Mouse (Mus musculus) hindbrain, embryonic 16.5 days (tissue): ENCODE measurements at regions not wholly inside any gene's neighbourhood (a gene's known extent, or its start where the extent isn't known, plus 50 kb on each side); places are given as distances from the start of the nearest gene placed in this dataset.

Experiments used
- ATAC-seq: fragments of 200-750 bp; cut with Nextera tagmentation; 2 replicates; pipeline ENCODE4 v1.8.0; 2017; ENCODE audit warnings: moderate TSS enrichment, moderate library complexity
- H3K27ac ChIP-seq: fragments of 300-500 bp; sonication (generic); 2 replicates; pipeline ENCODE4 v1.5.1; 2014; ENCODE audit warnings: low read depth, mild to moderate bottlenecking, control low read depth, low read length, moderate library complexity
- H3K27me3 ChIP-seq: fragments of 300-500 bp; sonication (generic); replicated peaks from 2 replicates; pipeline ENCODE4 v1.6.1; 2014; ENCODE audit warnings: low read length; ENCODE audit not compliant: control insufficient read depth, insufficient read depth
- H3K36me3 ChIP-seq: fragments of 300-500 bp; sonication (generic); 2 replicates; pipeline ENCODE4 v1.6.1; 2014; ENCODE audit warnings: mild to moderate bottlenecking, low read length, moderate library complexity, mixed read lengths; ENCODE audit not compliant: control insufficient read depth, insufficient read depth
- H3K4me1 ChIP-seq: fragments of 300-500 bp; sonication (generic); 2 replicates; pipeline ENCODE4 v1.6.1; 2014; ENCODE audit warnings: low read depth, low read length; ENCODE audit not compliant: control insufficient read depth, insufficient read depth
- H3K4me2 ChIP-seq: fragments of 300-500 bp; sonication (generic); 2 replicates; pipeline ENCODE4 v1.6.1; 2014; ENCODE audit warnings: mild to moderate bottlenecking, low read length, control low read depth, moderate library complexity
- H3K4me3 ChIP-seq: fragments of 300-500 bp; sonication (generic); 2 replicates; pipeline ENCODE4 v1.5.1; 2014; ENCODE audit warnings: mild to moderate bottlenecking, low read length, control low read depth, moderate library complexity
- H3K9ac ChIP-seq: fragments of 300-500 bp; sonication (generic); 2 replicates; pipeline ENCODE4 v1.6.1; 2014; ENCODE audit warnings: low read depth, mild to moderate bottlenecking, control low read depth, low read length, moderate library complexity
- H3K9me3 ChIP-seq: fragments of 300-500 bp; sonication (generic); 2 replicates; pipeline ENCODE4 v1.6.1; 2014; ENCODE audit warnings: mild to moderate bottlenecking, low read length, moderate library complexity; ENCODE audit not compliant: control insufficient read depth
- WGBS: fragments of 180-500 bp; shearing (Covaris S2); extraction: QIAGEN DNeasy Blood & Tissue Kit; methylation state at CpG from one replicate; pipeline ENCODE4 v1.1.7; 2014; 5-methylcytosine and 5-hydroxymethylcytosine counted together

GRCm38 (mm10) chr11:63465941-63466340 is 337.2 kb downstream of the Pmp22 start:
- H3K9ac ChIP-seq, result no peak overlapping the region
- H3K4me2 ChIP-seq, result no peak overlapping the region
- ATAC-seq, result no peak
- 81% methylated on average over 6 of the region's 6 CpGs for WGBS
- H3K4me3 ChIP-seq, result no peak overlapping the region
- H3K4me1 ChIP-seq, result 0 out of 2 replicates have a peak, but pooled peaks cover 2% of the 10 kb centered on the region
- no peaks in the 10 kb centered on the region for H3K27me3 ChIP-seq
- no peak overlapping the region for H3K27ac ChIP-seq
- no peaks in the 10 kb centered on the region for H3K36me3 ChIP-seq
- H3K9me3 ChIP-seq, result no peaks in the 10 kb centered on the region

- Histone ChIP-seq H3K9me3 (no peaks in the 10 kb centered on the region), H3K36me3 (no peaks in the 10 kb centered on the region), H3K4me2 (no peak overlapping the region), H3K27me3 (no peaks in the 10 kb centered on the region), H3K9ac (no peak overlapping the region), H3K27ac (no peak overlapping the region), H3K4me3 (no peak overlapping the region), H3K4me1 (0 out of 2 replicates have a peak, but pooled peaks cover 2% of the 10 kb centered on the region)
- ATAC-seq, result no peak
- WGBS, result 93% methylated on average over 2 of the region's 2 CpGs
These were observed 337.8 kb downstream of the Pmp22 start for GRCm38 (mm10) chr11:63466541-63466940.

GRCm38 (mm10) chr11:63474831-63475230 is 346.0 kb downstream of the Pmp22 start:
- H3K4me2 ChIP-seq, result no peak overlapping the region
- 97% methylated on average over 15 of the region's 15 CpGs for WGBS

GRCm38 (mm10) chr11:63481676-63482310 is 353.0 kb downstream of the Pmp22 start:
- Histone ChIP-seq H3K27ac (no peak overlapping the region), H3K4me1 (peaks cover 2% of the 10 kb centered on the region; the same call in 1 of the 2 replicates)
- no peak for ATAC-seq

More at GRCm38 (mm10) chr11:63474831-63475230, 346.0 kb downstream of the Pmp22 start:
- Histone ChIP-seq H3K36me3 (no peaks in the 10 kb centered on the region), H3K27ac (no peak overlapping the region), H3K9me3 (no peaks in the 10 kb centered on the region), H3K27me3 (no peaks in the 10 kb centered on the region), H3K9ac (no peak overlapping the region), H3K4me1 (no peaks in the 10 kb centered on the region), H3K4me3 (no peak overlapping the region)
- ATAC-seq, result no peak

GRCm38 (mm10) chr11:63482593-63482992 is 353.8 kb downstream of the Pmp22 start:
- 29% methylated on average over 6 of the region's 6 CpGs for WGBS
- Histone ChIP-seq H3K9me3 (0 out of 2 replicates have a peak, but pooled peaks cover 2% of the 10 kb centered on the region), H3K36me3 (no peaks in the 10 kb centered on the region), H3K27ac (no peak overlapping the region), H3K4me1 (peaks cover 2% of the 10 kb centered on the region; the same call in 1 of the 2 replicates), H3K4me2 (no peak overlapping the region), H3K27me3 (no peaks in the 10 kb centered on the region), H3K4me3 (no peak overlapping the region), H3K9ac (no peak overlapping the region)
- ATAC-seq, result no peak

More at GRCm38 (mm10) chr11:63481676-63482310, 353.0 kb downstream of the Pmp22 start:
- 81% methylated on average over 7 of the region's 7 CpGs for WGBS
- Histone ChIP-seq H3K9ac (no peak overlapping the region), H3K27me3 (no peaks in the 10 kb centered on the region), H3K9me3 (0 out of 2 replicates have a peak, but pooled peaks cover 2% of the 10 kb centered on the region), H3K36me3 (no peaks in the 10 kb centered on the region), H3K4me3 (no peak overlapping the region), H3K4me2 (no peak overlapping the region)

GRCm38 (mm10) chr11:63487203-63487602 is 358.4 kb downstream of the Pmp22 start:
- H3K9ac ChIP-seq, result no peak overlapping the region
- no peaks in the 10 kb centered on the region for H3K36me3 ChIP-seq
- H3K4me2 ChIP-seq, result no peak overlapping the region
- H3K27ac ChIP-seq, result no peak overlapping the region
- no peak overlapping the region for H3K4me3 ChIP-seq
- no peaks in the 10 kb centered on the region for H3K9me3 ChIP-seq
- H3K4me1 ChIP-seq, result peaks cover 2% of the 10 kb centered on the region; the same call in 1 of the 2 replicates
- H3K27me3 ChIP-seq, result no peaks in the 10 kb centered on the region
- 19% methylated on average over 2 of the region's 2 CpGs for WGBS
- no peak for ATAC-seq

GRCm38 (mm10) chr11:63502181-63502580 is 373.4 kb downstream of the Pmp22 start:
- no peaks in the 10 kb centered on the region for H3K36me3 ChIP-seq
- H3K4me2 ChIP-seq, result no peak overlapping the region
- no peak overlapping the region for H3K9ac ChIP-seq
- no peaks in the 10 kb centered on the region for H3K4me1 ChIP-seq
- no peaks in the 10 kb centered on the region for H3K27me3 ChIP-seq
- ATAC-seq, result no peak
- 39% methylated on average over 5 of the region's 5 CpGs for WGBS
- H3K4me3 ChIP-seq, result no peak overlapping the region
- no peak overlapping the region for H3K27ac ChIP-seq
- no peaks in the 10 kb centered on the region for H3K9me3 ChIP-seq

GRCm38 (mm10) chr11:63507387-63507786 is 378.6 kb downstream of the Pmp22 start:
- WGBS, result 93% methylated on average over 8 of the region's 8 CpGs
- ATAC-seq, result no peak

GRCm38 (mm10) chr11:63508727-63509126 is 379.9 kb downstream of the Pmp22 start:
- no peak for ATAC-seq

More at GRCm38 (mm10) chr11:63507387-63507786, 378.6 kb downstream of the Pmp22 start:
- Histone ChIP-seq H3K4me1 (no peaks in the 10 kb centered on the region), H3K4me2 (no peak overlapping the region), H3K9ac (no peak overlapping the region), H3K9me3 (no peaks in the 10 kb centered on the region), H3K4me3 (no peak overlapping the region), H3K36me3 (no peaks in the 10 kb centered on the region), H3K27me3 (no peaks in the 10 kb centered on the region), H3K27ac (no peak overlapping the region)

More at GRCm38 (mm10) chr11:63508727-63509126, 379.9 kb downstream of the Pmp22 start:
- Histone ChIP-seq H3K36me3 (no peaks in the 10 kb centered on the region), H3K9ac (no peak overlapping the region), H3K27me3 (no peaks in the 10 kb centered on the region), H3K4me1 (no peaks in the 10 kb centered on the region), H3K27ac (no peak overlapping the region), H3K9me3 (no peaks in the 10 kb centered on the region), H3K4me3 (no peak overlapping the region), H3K4me2 (no peak overlapping the region)
- 94% methylated on average over 2 of the region's 2 CpGs for WGBS
